Mouse (Mus musculus) heart, embryonic 16.5 days (tissue): ENCODE measurements around the gene Wdpcp. TPM values are rescaled to one million over a fixed set of nuclear protein-coding genes. Genes with fewer than 3 reads are reported as not detected.
"Not testable (repeated sequence)": the region's sequence is repeated elsewhere in the genome, so short reads cannot be mapped to it uniquely, and the experiment has no call there.

ENCODE experiments used
- ATAC-seq: fragments of 200-750 bp; cut with Nextera tagmentation; replicated peaks from 2 replicates; pipeline ENCODE4 v1.8.0; 2017; ENCODE audit warnings: moderate number of reproducible peaks; ENCODE audit not compliant: insufficient read depth, low FRiP score; ENCODE audit errors: extremely low read depth
- H3K27ac ChIP-seq: fragments of 300-500 bp; sonication (generic); 2 replicates; pipeline ENCODE4 v1.5.1; 2014; ENCODE audit warnings: mild to moderate bottlenecking, low read length, control low read depth, moderate library complexity
- H3K27me3 ChIP-seq: fragments of 300-500 bp; sonication (generic); 2 replicates; pipeline ENCODE4 v1.6.1; 2014; ENCODE audit warnings: low read length, mixed read lengths; ENCODE audit not compliant: control insufficient read depth, insufficient read depth
- H3K36me3 ChIP-seq: fragments of 300-500 bp; sonication (generic); 2 replicates; pipeline ENCODE4 v1.6.1; 2014; ENCODE audit not compliant: control insufficient read depth, insufficient read depth
- H3K4me1 ChIP-seq: fragments of 300-500 bp; sonication (generic); 2 replicates; pipeline ENCODE4 v1.6.1; 2014; ENCODE audit warnings: low read length, mixed read lengths; ENCODE audit not compliant: control insufficient read depth, insufficient read depth
- H3K4me2 ChIP-seq: fragments of 300-500 bp; sonication (generic); 2 replicates; pipeline ENCODE4 v1.6.1; 2014; ENCODE audit warnings: low read depth, mild to moderate bottlenecking, control low read depth, low read length
- H3K4me3 ChIP-seq: fragments of 300-500 bp; sonication (generic); 2 replicates; pipeline ENCODE4 v1.5.1; 2014; ENCODE audit warnings: mild to moderate bottlenecking, control low read depth, low read length
- H3K9ac ChIP-seq: fragments of 300-500 bp; sonication (generic); 2 replicates; pipeline ENCODE4 v1.6.1; 2014; ENCODE audit warnings: low read length, control low read depth
- H3K9me3 ChIP-seq: fragments of 300-500 bp; sonication (generic); replicated peaks from 2 replicates; pipeline ENCODE4 v1.6.1; 2016; ENCODE audit warnings: low read length; ENCODE audit not compliant: control insufficient read depth
- WGBS: fragments of 180-500 bp; shearing (Covaris S2); extraction: QIAGEN DNeasy Blood & Tissue Kit; methylation state at CpG from one replicate; pipeline ENCODE4 v1.1.7; 2014; 5-methylcytosine and 5-hydroxymethylcytosine counted together
- polyA plus RNA-seq: library from polyadenylated mRNA; unstranded; fragments of >200 nt; fragmentation: Nextera tagmentation; extraction: Ambion mirVana; gene quantifications from 2 replicates; pipeline ENCODE4 v1.2.1, GENCODE M21; 2015

Wdpcp gene
- 7.4 and 7.8 TPM in 2 replicates for polyA plus RNA-seq

DNA sequence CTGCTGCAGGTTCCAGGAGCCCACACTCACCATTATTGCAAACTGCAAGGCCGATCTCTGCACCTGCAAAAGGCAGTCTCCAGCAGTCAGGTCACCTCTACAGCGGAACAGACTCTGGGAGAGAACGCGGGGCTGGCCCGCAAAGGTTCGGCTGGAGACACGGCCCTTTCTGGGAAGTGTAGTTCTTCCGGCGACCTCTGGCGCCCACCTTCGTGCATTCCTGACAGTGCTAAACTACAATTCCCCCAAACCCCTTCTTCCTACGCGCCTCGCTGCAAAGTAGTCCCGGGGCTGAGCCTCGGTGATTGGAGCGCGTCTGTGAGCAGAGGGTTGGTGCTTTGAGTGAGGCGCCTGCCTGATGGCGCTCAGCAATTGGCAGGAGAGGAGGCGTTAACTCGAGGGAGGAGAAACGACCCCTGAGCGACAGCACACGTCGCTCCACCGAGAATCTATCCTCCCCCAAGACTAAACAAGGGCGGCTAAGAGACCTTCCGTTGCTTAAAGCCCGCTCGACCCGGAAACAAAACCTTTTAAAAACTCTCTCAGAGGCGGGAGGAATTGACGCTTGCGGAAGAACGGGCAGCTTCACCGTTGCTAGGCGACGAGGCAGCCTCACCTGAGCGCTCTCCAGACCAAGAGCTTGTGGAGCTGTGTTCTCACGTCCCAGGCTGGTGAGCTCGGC is at the start of gene Wdpcp, which contains the start of gene Mdh1:
TSS of gene Wdpcp (plus strand) at position 536 of the 682 bp plus-strand sequence.
TSS of gene Mdh1 (minus strand) at position 668 of the 682 bp plus-strand sequence.
- Histone ChIP-seq H3K4me1 (peaks cover 23% of the 10 kb centered on the region), H3K9ac (peak within 1 kb of the TSS; percentile 96), H3K36me3 (peaks cover 5% of the 10 kb centered on the region), H3K4me2 (peak within 1 kb of the TSS; percentile 79), H3K27me3 (no peaks in the 10 kb centered on the region), H3K27ac (peak within 1 kb of the TSS; percentile 97), H3K9me3 (no peaks in the 10 kb centered on the region), H3K4me3 (peak within 1 kb of the TSS; percentile 88)
- WGBS, result 0% methylated on average over 42 of the region's 42 CpGs
- peak; percentile 96 for ATAC-seq

- no peak for ATAC-seq
Measured at GRCm38 (mm10) chr11:21528676-21529394, 43.2 kb upstream of the Wdpcp start.

DNA sequence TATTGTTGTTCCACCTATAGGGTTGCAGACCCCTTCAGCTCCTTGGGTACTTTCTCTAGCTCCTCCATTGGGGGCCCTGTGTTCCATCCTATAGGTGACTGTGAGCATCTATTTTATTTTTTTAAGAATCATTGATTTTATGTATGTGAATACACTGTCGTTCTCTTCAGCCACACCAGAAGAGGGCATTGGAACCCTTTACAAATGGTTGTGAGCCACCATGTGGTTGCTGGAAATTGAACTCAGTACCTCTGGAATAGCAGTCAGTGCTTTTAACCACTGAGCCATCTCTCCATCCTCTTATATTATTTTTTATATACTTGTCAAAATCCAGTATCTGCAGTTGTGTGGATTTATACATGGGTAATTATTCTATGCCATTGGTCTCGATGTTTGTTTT is 41.2 kb upstream of the Wdpcp start:
- not testable (repeated sequence) for H3K4me1 ChIP-seq, ATAC-seq, H3K9ac ChIP-seq, H3K36me3 ChIP-seq, H3K9me3 ChIP-seq, H3K27me3 ChIP-seq, H3K4me3 ChIP-seq, H3K4me2 ChIP-seq, H3K27ac ChIP-seq
- WGBS, result 78% methylated on average over 2 of the region's 2 CpGs

More at GRCm38 (mm10) chr11:21528676-21529394, 43.2 kb upstream of the Wdpcp start:
- H3K9ac ChIP-seq, result no peak overlapping the region
- H3K27ac ChIP-seq, result no peak overlapping the region
- H3K4me2 ChIP-seq, result no peak overlapping the region
- H3K27me3 ChIP-seq, result no peaks in the 10 kb centered on the region
- no peak overlapping the region for H3K4me3 ChIP-seq
- H3K9me3 ChIP-seq, result no peaks in the 10 kb centered on the region
- no peaks in the 10 kb centered on the region for H3K4me1 ChIP-seq
- WGBS, result 52% methylated on average over 2 of the region's 2 CpGs
- H3K36me3 ChIP-seq, result no peaks in the 10 kb centered on the region

GRCm38 (mm10) chr11:21540072-21540471 is 32.0 kb upstream of the Wdpcp start:
- Histone ChIP-seq H3K27ac (no peak overlapping the region), H3K9ac (no peak overlapping the region), H3K4me3 (no peak overlapping the region), H3K4me1 (no peaks in the 10 kb centered on the region), H3K27me3 (no peaks in the 10 kb centered on the region), H3K9me3 (no peaks in the 10 kb centered on the region), H3K4me2 (no peak overlapping the region), H3K36me3 (no peaks in the 10 kb centered on the region)
- ATAC-seq, result no peak
- WGBS, result 54% methylated on average over 2 of the region's 2 CpGs

GRCm38 (mm10) chr11:21540622-21541021 is 31.4 kb upstream of the Wdpcp start:
- WGBS, result 94% methylated on average over 2 of the region's 2 CpGs
- no peaks in the 10 kb centered on the region for H3K36me3 ChIP-seq
- no peaks in the 10 kb centered on the region for H3K4me1 ChIP-seq
- no peak overlapping the region for H3K4me3 ChIP-seq
- H3K27ac ChIP-seq, result no peak overlapping the region
- H3K27me3 ChIP-seq, result no peaks in the 10 kb centered on the region
- no peak overlapping the region for H3K9ac ChIP-seq
- H3K4me2 ChIP-seq, result no peak overlapping the region
- ATAC-seq, result no peak
- H3K9me3 ChIP-seq, result no peaks in the 10 kb centered on the region

DNA sequence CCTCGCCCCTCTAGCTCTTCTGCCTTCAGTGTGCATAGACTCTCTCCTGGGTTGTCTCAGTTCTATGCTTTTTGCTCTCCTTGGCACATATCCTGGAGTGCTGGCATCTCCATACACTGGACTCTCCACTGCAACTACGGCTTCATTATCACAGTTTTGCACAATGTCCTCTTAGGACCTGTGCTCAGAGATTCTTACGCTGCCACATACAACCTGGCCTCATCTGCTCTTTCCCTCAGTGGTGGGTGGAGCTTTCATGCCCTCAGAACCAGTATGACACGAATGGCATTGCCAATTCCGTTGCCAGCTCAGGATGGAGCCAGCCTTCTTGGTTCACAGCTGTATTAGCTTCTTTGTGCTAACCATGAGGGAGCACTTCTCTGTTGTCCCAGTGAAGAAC is 29.3 kb upstream of the Wdpcp start:
- no peak for ATAC-seq
- 75% methylated on average over 5 of the region's 5 CpGs for WGBS
- Histone ChIP-seq H3K27ac (no peak overlapping the region), H3K4me1 (no peaks in the 10 kb centered on the region), H3K27me3 (no peaks in the 10 kb centered on the region), H3K9me3 (no peaks in the 10 kb centered on the region), H3K4me2 (no peak overlapping the region), H3K36me3 (no peaks in the 10 kb centered on the region), H3K4me3 (no peak overlapping the region), H3K9ac (no peak overlapping the region)

DNA sequence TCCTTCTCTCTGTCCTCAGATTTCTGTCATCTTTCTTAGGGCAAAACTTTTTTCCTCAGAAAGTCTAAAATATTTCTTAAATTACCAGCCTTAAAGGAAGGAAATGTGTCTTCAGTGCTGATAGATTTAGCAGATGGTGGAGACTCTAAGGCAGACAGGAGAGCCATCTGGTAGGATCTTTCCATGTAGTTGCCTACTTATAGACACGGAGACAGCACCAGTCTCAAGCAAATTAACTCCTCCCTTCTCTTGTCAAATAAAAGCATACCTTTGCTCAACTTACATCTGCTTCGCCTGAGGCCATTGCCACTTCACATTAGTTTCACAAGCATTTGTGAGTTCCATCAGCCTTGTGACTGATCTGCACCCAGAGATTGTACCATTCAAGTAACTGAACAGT is 27.0 kb upstream of the Wdpcp start:
- Histone ChIP-seq H3K27me3 (no peaks in the 10 kb centered on the region), H3K36me3 (no peaks in the 10 kb centered on the region), H3K27ac (no peak overlapping the region), H3K4me1 (no peaks in the 10 kb centered on the region), H3K4me3 (no peak overlapping the region), H3K9me3 (no peaks in the 10 kb centered on the region), H3K9ac (no peak overlapping the region), H3K4me2 (no peak overlapping the region)
- ATAC-seq, result no peak
- WGBS, result 64% methylated on average over 2 of the region's 2 CpGs

DNA sequence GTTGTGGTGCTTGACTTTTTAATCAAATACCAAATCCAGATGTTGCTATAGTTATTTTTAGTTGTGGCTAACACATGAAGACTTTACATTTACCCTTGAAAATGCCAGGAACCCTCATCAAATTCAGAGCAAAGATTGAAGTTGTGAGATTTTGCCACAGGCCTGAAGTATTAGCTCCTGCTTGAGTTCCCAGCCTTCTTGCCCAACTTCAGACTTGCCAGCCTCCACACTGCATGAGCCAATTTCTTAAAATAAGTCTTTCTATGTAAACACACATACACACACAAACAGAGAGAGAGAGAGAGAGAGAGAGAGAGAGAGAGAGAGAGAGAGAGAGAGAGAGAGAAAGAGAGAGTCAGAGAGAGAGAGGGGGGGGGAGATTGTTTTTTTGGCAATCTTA is 26.1 kb upstream of the Wdpcp start:
- H3K27ac ChIP-seq, result no peak overlapping the region
- H3K4me1 ChIP-seq, result no peaks in the 10 kb centered on the region
- H3K4me3 ChIP-seq, result no peak overlapping the region
- H3K27me3 ChIP-seq, result no peaks in the 10 kb centered on the region
- H3K9me3 ChIP-seq, result no peaks in the 10 kb centered on the region
- ATAC-seq, result no peak
- no peak overlapping the region for H3K4me2 ChIP-seq
- H3K36me3 ChIP-seq, result no peaks in the 10 kb centered on the region
- no peak overlapping the region for H3K9ac ChIP-seq

GRCm38 (mm10) chr11:21546671-21547070 is 25.4 kb upstream of the Wdpcp start:
- WGBS, result 40% methylated on average over 1 of the region's 1 CpGs
- Histone ChIP-seq H3K27me3 (no peaks in the 10 kb centered on the region), H3K9me3 (no peaks in the 10 kb centered on the region), H3K4me2 (no peak overlapping the region), H3K27ac (no peak overlapping the region), H3K4me1 (no peaks in the 10 kb centered on the region), H3K9ac (no peak overlapping the region), H3K4me3 (no peak overlapping the region), H3K36me3 (no peaks in the 10 kb centered on the region)
- no peak for ATAC-seq
